Mouse (Mus musculus) kidney, postnatal 0 days (tissue): ENCODE measurements around the gene Fbxo10. TPM values are rescaled to one million over a fixed set of nuclear protein-coding genes. Genes with fewer than 3 reads are reported as not detected.
"Not testable (repeated sequence)": the region's sequence is repeated elsewhere in the genome, so short reads cannot be mapped to it uniquely, and the experiment has no call there.

Source experiments
- ATAC-seq: fragments of 200-750 bp; cut with Nextera tagmentation; replicated peaks from 2 replicates; pipeline ENCODE4 v1.8.0; 2017; ENCODE audit warnings: low read depth, moderate number of reproducible peaks, moderate TSS enrichment, moderate library complexity; ENCODE audit not compliant: low FRiP score
- DNase-seq: peaks from one replicate; pipeline ENCODE4 v3.0.0-alpha.2; 2016; ENCODE audit warnings: low spot score
- H3K27ac ChIP-seq: fragments of 300-500 bp; sonication (generic); 2 replicates; pipeline ENCODE4 v1.5.1; 2014; ENCODE audit warnings: mild to moderate bottlenecking
- H3K27me3 ChIP-seq: fragments of 300-500 bp; sonication (generic); 2 replicates; pipeline ENCODE4 v1.6.1; 2014; ENCODE audit warnings: low read length, mixed read lengths; ENCODE audit not compliant: insufficient read depth
- H3K36me3 ChIP-seq: fragments of 300-500 bp; sonication (generic); 2 replicates; pipeline ENCODE4 v1.6.1; 2014; ENCODE audit warnings: low read length, mixed read lengths; ENCODE audit not compliant: insufficient read depth
- H3K4me1 ChIP-seq: fragments of 300-500 bp; sonication (generic); replicated peaks from 2 replicates; pipeline ENCODE4 v1.6.1; 2014; ENCODE audit warnings: antibody characterized with exemption, low read length, mixed read lengths; ENCODE audit not compliant: insufficient read depth
- H3K4me2 ChIP-seq: fragments of 300-500 bp; sonication (generic); 2 replicates; pipeline ENCODE4 v1.6.1; 2014; ENCODE audit warnings: mild to moderate bottlenecking, low read length, moderate library complexity, mixed read lengths
- H3K4me3 ChIP-seq: fragments of 300-500 bp; sonication (generic); replicated peaks from 2 replicates; pipeline ENCODE4 v1.5.1; 2014; ENCODE audit warnings: low read depth, low read length
- H3K9ac ChIP-seq: fragments of 300-500 bp; sonication (generic); 2 replicates; pipeline ENCODE4 v1.6.1; 2014; ENCODE audit warnings: low read depth, low read length
- H3K9me3 ChIP-seq: fragments of 300-500 bp; sonication (generic); replicated peaks from 2 replicates; pipeline ENCODE4 v1.6.1; 2016; ENCODE audit warnings: low read length, inconsistent platforms, mixed read lengths
- CTCF ChIP-seq: IDR thresholded peaks from 2 replicates; pipeline ENCODE4 v1.5.1; 2016; ENCODE audit warnings: antibody characterized with exemption, low read depth, mild to moderate bottlenecking, moderate library complexity
- WGBS: fragments of 180-500 bp; shearing (Covaris S2); extraction: QIAGEN DNeasy Blood & Tissue Kit; methylation state at CpG from one replicate; pipeline ENCODE4 v1.1.7; 2014; 5-methylcytosine and 5-hydroxymethylcytosine counted together
- polyA plus RNA-seq: library from polyadenylated mRNA; unstranded; fragments of >200 nt; fragmentation: Nextera tagmentation; extraction: Ambion mirVana; gene quantifications from 2 replicates; pipeline ENCODE4 v1.2.1, GENCODE M21; 2015

Gene Fbxo10
- polyA plus RNA-seq, 1 experiment from 2014 or later: 10.7 TPM

- 76% methylated on average over 8 of the region's 8 CpGs for WGBS
- H3K4me1 ChIP-seq: no peaks in the 10 kb centered on the region
- TF ChIP-seq CTCF: no peak
- H3K9me3 ChIP-seq: no peaks in the 10 kb centered on the region
- H3K4me3 ChIP-seq: no peak overlapping the region
- H3K27me3 ChIP-seq: no peaks in the 10 kb centered on the region
- no peak overlapping the region for H3K4me2 ChIP-seq
- H3K27ac ChIP-seq: no peak overlapping the region
- peaks cover 14% of the 10 kb centered on the region; the same call in 1 of the 2 replicates for H3K36me3 ChIP-seq
- H3K9ac ChIP-seq: no peak overlapping the region
- no peak for DNase-seq
- no peak for ATAC-seq
These were observed 29.0 kb downstream of the Fbxo10 start for GRCm38 (mm10) chr4:45055451-45055850.

DNA sequence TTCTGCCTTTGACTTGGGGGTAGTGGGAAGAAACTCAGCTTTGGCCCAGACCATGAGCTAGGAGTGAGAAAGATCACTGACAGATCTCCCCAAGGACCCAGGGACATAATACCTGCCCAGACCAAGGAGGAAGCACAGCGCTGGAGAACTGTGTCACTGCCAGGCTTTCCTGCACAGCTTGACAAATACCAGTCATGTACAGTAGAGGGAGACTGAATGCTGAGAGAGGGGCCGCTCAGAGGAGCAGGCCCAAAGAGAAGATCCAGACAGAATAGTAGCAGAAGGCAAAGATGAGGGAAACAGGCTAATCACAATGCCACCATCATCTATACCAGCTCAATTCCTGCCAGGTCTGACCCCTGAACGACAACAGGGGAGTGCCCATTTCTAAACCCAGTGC is 29.5 kb downstream of the Fbxo10 start:
- peak; percentile 64 for TF ChIP-seq CTCF

DNA sequence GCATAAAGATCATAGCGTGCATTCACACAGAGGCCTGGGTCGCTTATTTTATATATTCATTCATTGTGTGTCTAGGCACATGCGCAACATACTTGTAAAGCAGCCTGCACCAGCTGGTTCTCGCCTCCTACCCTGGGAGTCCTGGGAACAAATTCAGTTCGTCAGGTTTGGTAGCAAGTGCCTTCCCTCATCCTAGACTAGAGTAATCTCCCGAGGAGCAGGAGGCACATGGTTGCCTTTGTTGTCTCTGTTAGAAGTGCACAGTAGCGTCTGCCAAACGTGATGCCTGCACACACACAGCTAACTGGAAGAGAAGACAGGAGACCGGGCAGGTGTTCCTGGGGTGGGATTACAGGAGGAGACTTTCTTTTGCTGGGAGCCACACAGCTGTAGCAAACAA is 36.4 kb downstream of the Fbxo10 start:
- ATAC-seq (no peak), DNase-seq (no peak)
- Histone ChIP-seq H3K4me3 (no peak overlapping the region), H3K4me1 (no peaks in the 10 kb centered on the region), H3K36me3 (peaks cover 8% of the 10 kb centered on the region), H3K9me3 (no peaks in the 10 kb centered on the region), H3K4me2 (no peak overlapping the region), H3K27ac (no peak overlapping the region), H3K9ac (no peak overlapping the region), H3K27me3 (no peaks in the 10 kb centered on the region)
- TF ChIP-seq CTCF: no peak
- 74% methylated on average over 9 of the region's 9 CpGs for WGBS

More for the DNA sequence above, 29.5 kb downstream of the Fbxo10 start:
- WGBS: 48% methylated on average over 3 of the region's 3 CpGs
- Histone ChIP-seq H3K36me3 (peaks cover 10% of the 10 kb centered on the region; the same call in 1 of the 2 replicates), H3K27ac (no peak overlapping the region), H3K4me2 (no peak overlapping the region), H3K4me3 (no peak overlapping the region), H3K9me3 (no peaks in the 10 kb centered on the region), H3K9ac (no peak overlapping the region), H3K4me1 (no peaks in the 10 kb centered on the region), H3K27me3 (no peaks in the 10 kb centered on the region)
- DNase-seq (peak; percentile 43), ATAC-seq (no peak)

- H3K9ac ChIP-seq: no peak overlapping the region
- H3K4me1 ChIP-seq: no peaks in the 10 kb centered on the region
- H3K36me3 ChIP-seq: peaks cover 8% of the 10 kb centered on the region
- no peak overlapping the region for H3K4me3 ChIP-seq
- no peak overlapping the region for H3K27ac ChIP-seq
- ATAC-seq: no peak
- WGBS: 78% methylated on average over 9 of the region's 9 CpGs
- no peaks in the 10 kb centered on the region for H3K9me3 ChIP-seq
- no peak for DNase-seq
- H3K4me2 ChIP-seq: no peak overlapping the region
- TF ChIP-seq CTCF: no peak
- no peaks in the 10 kb centered on the region for H3K27me3 ChIP-seq
These were observed 37.0 kb downstream of the Fbxo10 start for GRCm38 (mm10) chr4:45047286-45047887.

- Histone ChIP-seq H3K9ac (no peak overlapping the region), H3K4me2 (no peak overlapping the region), H3K27me3 (no peaks in the 10 kb centered on the region), H3K4me3 (no peak overlapping the region), H3K4me1 (no peaks in the 10 kb centered on the region), H3K36me3 (peaks cover 8% of the 10 kb centered on the region), H3K9me3 (no peaks in the 10 kb centered on the region), H3K27ac (no peak overlapping the region)
- TF ChIP-seq CTCF: no peak
- ATAC-seq (no peak), DNase-seq (no peak)
- WGBS: 90% methylated on average over 5 of the region's 5 CpGs
These were observed 37.7 kb downstream of the Fbxo10 start for GRCm38 (mm10) chr4:45046679-45047078.

DNA sequence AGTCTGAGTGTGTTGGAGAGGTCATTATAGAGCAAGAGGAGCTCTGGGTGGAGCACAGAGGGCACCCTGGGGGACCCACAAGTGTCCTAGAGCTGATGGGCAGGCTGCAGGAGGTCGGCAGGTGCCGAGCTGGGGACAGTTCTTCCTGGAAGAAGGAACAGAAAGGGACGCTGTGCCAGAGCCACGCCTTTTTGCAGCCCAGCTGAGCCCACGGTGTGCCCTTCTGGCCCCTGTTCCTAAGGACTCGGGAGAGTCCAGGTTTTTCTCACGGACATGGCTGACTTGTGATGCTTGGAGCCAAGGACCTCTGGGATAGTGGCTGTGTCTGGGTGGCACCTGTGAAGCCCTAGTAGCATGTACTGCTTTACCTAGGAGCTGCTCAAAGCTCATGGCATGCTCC is 43.6 kb downstream of the Fbxo10 start:
- ATAC-seq: no peak
- Histone ChIP-seq H3K36me3 (peaks cover 8% of the 10 kb centered on the region), H3K9ac (no peak overlapping the region), H3K4me1 (no peaks in the 10 kb centered on the region), H3K4me3 (no peak overlapping the region), H3K4me2 (no peak overlapping the region), H3K27me3 (no peaks in the 10 kb centered on the region), H3K9me3 (no peaks in the 10 kb centered on the region), H3K27ac (no peak overlapping the region)
- no peak for DNase-seq
- 77% methylated on average over 7 of the region's 7 CpGs for WGBS
- TF ChIP-seq CTCF: no peak

DNA sequence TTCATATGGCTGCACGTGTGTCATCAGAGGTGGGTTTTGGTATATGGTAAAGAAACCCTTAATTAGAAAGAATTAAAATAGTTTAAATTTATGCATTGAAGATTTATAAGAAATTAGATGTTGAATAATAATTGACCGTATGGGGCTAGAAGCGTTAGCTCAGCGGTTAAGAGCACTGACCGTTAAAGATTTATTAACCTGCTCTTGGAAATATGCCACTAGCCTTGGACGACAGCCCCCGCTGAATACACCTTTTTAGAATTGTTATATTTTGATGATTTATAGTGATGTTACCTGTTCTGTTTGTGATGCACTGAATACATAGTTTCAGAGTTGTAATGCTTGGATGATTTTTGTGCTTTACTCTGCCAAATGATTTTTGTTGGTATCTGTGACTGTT is 44.9 kb downstream of the Fbxo10 start:
- whole genome bisulfite sequencing: 62% methylated on average over 7 of the region's 7 CpGs
- H3K27ac ChIP-seq, H3K9me3 ChIP-seq, H3K27me3 ChIP-seq, H3K4me1 ChIP-seq, H3K9ac ChIP-seq, H3K4me3 ChIP-seq, DNase-seq, H3K4me2 ChIP-seq, ATAC-seq: not testable (repeated sequence)
- H3K36me3 ChIP-seq: peaks cover 12% of the 10 kb centered on the region; the same call in 1 of the 2 replicates
